Mouse (Mus musculus) lung, adult 2 months (tissue): ENCODE data around the gene Phf12.

Experiments
- CTCF ChIP-seq: fragments of 200-500 bp; IDR thresholded peaks from 2 replicates; pipeline ENCODE4 v1.5.1; 2011; ENCODE audit warnings: mild to moderate bottlenecking, low read length, control low read depth; ENCODE audit not compliant: insufficient read depth
- POLR2A ChIP-seq: fragments of 200-500 bp; IDR thresholded peaks from 2 replicates; pipeline ENCODE4 v1.6.1; 2011; ENCODE audit warnings: low read depth, mild to moderate bottlenecking, control low read depth, low read length, borderline replicate concordance; ENCODE audit errors: extremely low read depth

DNA sequence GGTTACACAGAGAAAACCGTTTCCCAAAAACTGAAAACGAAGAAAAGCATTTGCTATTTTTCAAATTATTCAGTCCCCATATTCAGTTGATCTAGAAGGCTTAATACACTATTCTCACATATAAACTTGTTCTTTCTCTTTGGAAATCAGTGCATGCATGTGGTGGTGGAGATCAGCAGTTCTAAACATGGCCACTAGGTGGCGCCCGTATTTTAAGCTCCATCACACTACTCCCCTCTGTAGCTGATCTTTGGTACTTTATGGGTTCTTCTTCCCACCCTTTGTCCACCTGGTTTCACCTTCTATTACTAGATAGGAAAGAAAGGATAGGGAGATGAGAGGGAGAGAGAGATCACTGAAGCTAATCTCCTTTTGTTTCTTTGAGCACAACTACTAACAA is 37.1 kb downstream of the Phf12 start:
- TF ChIP-seq POLR2A (no peak), CTCF (peak; percentile 61)
